ENCODE assay signal across 36 mouse cellular contexts in the genomic region with DNA sequence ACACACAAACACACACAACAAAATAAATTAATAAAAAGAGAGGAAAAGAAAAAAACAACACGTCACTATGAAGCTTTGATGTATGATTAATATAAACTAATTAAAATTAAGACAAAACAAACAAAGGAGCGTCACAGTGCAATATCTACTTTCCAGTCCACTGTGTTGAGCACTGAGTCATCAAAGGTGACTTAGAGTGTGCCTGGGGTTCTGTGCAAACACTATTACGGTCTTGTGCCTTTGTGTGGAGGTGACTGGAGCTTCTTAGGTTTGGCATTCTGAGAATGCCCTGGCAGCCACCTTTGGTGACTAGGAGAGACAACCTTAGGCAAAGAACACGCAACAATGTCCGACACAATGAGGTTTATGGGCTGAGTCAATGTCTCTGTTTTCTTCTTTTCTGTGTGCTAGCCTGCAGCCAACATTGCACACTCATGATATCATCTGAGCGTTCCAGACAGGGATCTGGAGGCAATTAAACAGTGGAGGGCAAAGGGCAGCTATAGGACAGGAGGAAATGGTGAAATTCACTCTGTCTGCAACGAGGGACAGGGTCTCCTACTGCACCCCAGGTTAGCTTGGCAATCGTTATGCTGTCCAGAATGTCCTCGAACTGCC. TPM values are rescaled to one million over a fixed set of nuclear protein-coding genes. Genes with fewer than 3 reads are reported as not detected.
DNase-seq lines count a peak whose midpoint lies in the region; ATAC-seq and TF ChIP-seq lines count a peak whose summit lies in the region.
"Had no signal": no experiment of that assay in that cellular context is flagged by ENCODE, and none has a peak within 500 bp of the region (broad histone marks: within the 10 kb centered on the region; RNA-seq: fewer than 3 reads in every experiment).

No protein-coding gene starts in this region.

- no peak overlapping the region for H3K9ac ChIP-seq in embryonic facial prominence, embryonic 11.5 days (replicated peaks; ENCODE audit: low read length)
- no peak overlapping the region for H3K9ac ChIP-seq in intestine, embryonic 15.5 days
- H3K9ac ChIP-seq in stomach, postnatal 0 days (ENCODE audit: low read length) = no peak overlapping the region
- H3K9ac ChIP-seq: embryonic facial prominence, embryonic 12.5 days; forebrain, embryonic 12.5 days; hindbrain, embryonic 14.5 days; liver, embryonic 15.5 days; lung, embryonic 14.5 days; midbrain, embryonic 12.5 days; neural tube, embryonic 12.5 days had no signal

- peak; percentile 70 for DNase-seq in NIH3T3 (ENCODE audit: low read depth)
- DNase-seq in embryonic facial prominence, embryonic 11.5 days (ENCODE audit: low spot score) = peak; percentile 68
- no peak for DNase-seq in stomach, postnatal 0 days (ENCODE audit: low spot score)
- no peak for DNase-seq in ovary, postnatal 10 days (ENCODE audit: low spot score)
- no peak for DNase-seq in thymus, adult 2 months
- DNase-seq: adrenal gland, adult 8-10 months; B cell, adult 2 months; cerebellum, adult 8-10 months; cerebellum, postnatal 36 days; gastrocnemius, postnatal 10 days; heart, adult 18-20 months; kidney, adult 8-10 months; layer of hippocampus, postnatal 36 days; lung, embryonic 14.5 days; right cerebral cortex, postnatal 4 days; thymus, postnatal 14 days had no signal

- no peaks in the 10 kb centered on the region for H3K36me3 ChIP-seq in embryonic facial prominence, embryonic 11.5 days (replicated peaks; ENCODE audit: control insufficient read depth, insufficient read depth, low read depth, low read length)
- H3K36me3 ChIP-seq in intestine, embryonic 15.5 days = no peaks in the 10 kb centered on the region
- no peaks in the 10 kb centered on the region for H3K36me3 ChIP-seq in stomach, postnatal 0 days (ENCODE audit: control insufficient read depth, insufficient read depth, low read length)
- no peaks in the 10 kb centered on the region for H3K36me3 ChIP-seq in thymus, adult 2 months (ENCODE audit: control insufficient read depth, insufficient read depth, low read length)
- H3K36me3 ChIP-seq: embryonic facial prominence, embryonic 12.5 days; forebrain, embryonic 12.5 days; liver, embryonic 15.5 days; midbrain, embryonic 12.5 days; neural tube, embryonic 12.5 days had no signal

- no peak overlapping the region for H3K4me2 ChIP-seq in embryonic facial prominence, embryonic 11.5 days (ENCODE audit: low read depth, low read length)
- H3K4me2 ChIP-seq in intestine, embryonic 15.5 days (replicated peaks) = no peak overlapping the region
- no peak overlapping the region for H3K4me2 ChIP-seq in stomach, postnatal 0 days (replicated peaks; ENCODE audit: low read depth)
- H3K4me2 ChIP-seq: embryonic facial prominence, embryonic 12.5 days; forebrain, embryonic 12.5 days; heart, embryonic 11.5 days; hindbrain, embryonic 14.5 days; liver, embryonic 15.5 days; lung, embryonic 14.5 days; midbrain, embryonic 12.5 days; neural tube, embryonic 12.5 days had no signal

- no peak for ATAC-seq in embryonic facial prominence, embryonic 11.5 days (replicated peaks; ENCODE audit: insufficient number of reproducible peaks, low FRiP score, low TSS enrichment, low read depth)
- peak; percentile 78 for ATAC-seq in intestine, embryonic 15.5 days
- ATAC-seq in stomach, postnatal 0 days (ENCODE audit: low FRiP score, low TSS enrichment) = peak; percentile 86
- ATAC-seq in megakaryocyte progenitor cell, adult 5-6 weeks (replicated peaks; ENCODE audit: poor library complexity) = no peak

- no peak for TF ChIP-seq CTCF in stomach, postnatal 0 days (IDR thresholded peaks at IDR 0.05; ENCODE audit: low read depth)
- TF ChIP-seq CTCF in thymus, adult 2 months (IDR thresholded peaks at IDR 0.05; ENCODE audit: borderline replicate concordance, control insufficient read depth, extremely low read depth, insufficient read depth, low read length, poor library complexity) = no peak

- H3K27ac ChIP-seq in embryonic facial prominence, embryonic 11.5 days (replicated peaks; ENCODE audit: low read depth, low read length) = no peak overlapping the region
- H3K27ac ChIP-seq in intestine, embryonic 15.5 days = no peak overlapping the region
- H3K27ac ChIP-seq in stomach, postnatal 0 days (replicated peaks) = no peak overlapping the region
- no peak overlapping the region for H3K27ac ChIP-seq in thymus, adult 2 months (ENCODE audit: control insufficient read depth, insufficient read depth, low read length)
- H3K27ac ChIP-seq: embryonic facial prominence, embryonic 12.5 days; forebrain, embryonic 12.5 days; hindbrain, embryonic 14.5 days; kidney, postnatal 0 days; liver, embryonic 15.5 days; midbrain, embryonic 12.5 days; neural tube, embryonic 12.5 days had no signal

- 49% methylated on average over 9 of the region's 9 CpGs for WGBS in embryonic facial prominence, embryonic 11.5 days
- 47% methylated on average over 9 of the region's 9 CpGs for WGBS in intestine, embryonic 15.5 days
- WGBS in stomach, postnatal 0 days = 41% methylated on average over 9 of the region's 9 CpGs
- WGBS in thymus, adult 2 months = 80% methylated on average over 9 of the region's 9 CpGs

- H3K4me3 ChIP-seq in embryonic facial prominence, embryonic 11.5 days (ENCODE audit: low read depth, low read length) = no peak overlapping the region
- H3K4me3 ChIP-seq in intestine, embryonic 15.5 days (replicated peaks) = no peak overlapping the region
- H3K4me3 ChIP-seq in stomach, postnatal 0 days (ENCODE audit: low read depth, low read length) = no peak overlapping the region
- H3K4me3 ChIP-seq in thymus, adult 2 months (ENCODE audit: control insufficient read depth, insufficient read depth, low read length) = no peak overlapping the region
- H3K4me3 ChIP-seq: embryonic facial prominence, embryonic 12.5 days; forebrain, embryonic 12.5 days; liver, embryonic 15.5 days; megakaryocyte, embryonic 14.5 days; midbrain, embryonic 12.5 days; myocyte; neural tube, embryonic 12.5 days had no signal

- no peak for TF ChIP-seq POLR2A in thymus, adult 2 months (IDR thresholded peaks at IDR 0.05; ENCODE audit: control insufficient read depth, extremely low read depth, insufficient read depth, low read length, poor library complexity)

- no peaks in the 10 kb centered on the region for H3K9me3 ChIP-seq in embryonic facial prominence, embryonic 11.5 days (replicated peaks; ENCODE audit: control insufficient read depth, low read length)
- H3K9me3 ChIP-seq in intestine, embryonic 15.5 days = no peaks in the 10 kb centered on the region
- H3K9me3 ChIP-seq in stomach, postnatal 0 days (ENCODE audit: control insufficient read depth, low read length) = no peaks in the 10 kb centered on the region
- H3K9me3 ChIP-seq: embryonic facial prominence, embryonic 12.5 days; forebrain, embryonic 12.5 days; liver, embryonic 15.5 days; megakaryocyte, embryonic 14.5 days; midbrain, embryonic 12.5 days; neural tube, embryonic 12.5 days had no signal

- TF ChIP-seq EP300 in stomach, postnatal 0 days (optimal IDR thresholded peaks at IDR 0.05) = no peak

- no peaks in the 10 kb centered on the region for H3K4me1 ChIP-seq in embryonic facial prominence, embryonic 11.5 days (ENCODE audit: control insufficient read depth, insufficient read depth, low read length)
- H3K4me1 ChIP-seq in intestine, embryonic 15.5 days (replicated peaks) = no peaks in the 10 kb centered on the region
- no peaks in the 10 kb centered on the region for H3K4me1 ChIP-seq in stomach, postnatal 0 days (replicated peaks; ENCODE audit: control insufficient read depth, insufficient read depth)
- no peaks in the 10 kb centered on the region for H3K4me1 ChIP-seq in thymus, adult 2 months (replicated peaks; ENCODE audit: control insufficient read depth, insufficient read depth, low read length)
- H3K4me1 ChIP-seq: embryonic facial prominence, embryonic 12.5 days; forebrain, embryonic 12.5 days; liver, embryonic 15.5 days; megakaryocyte, embryonic 14.5 days; midbrain, embryonic 12.5 days; neural tube, embryonic 12.5 days had no signal

- H3K27me3 ChIP-seq in embryonic facial prominence, embryonic 11.5 days (ENCODE audit: control insufficient read depth, insufficient read depth, low read length) = no peaks in the 10 kb centered on the region
- H3K27me3 ChIP-seq in intestine, embryonic 15.5 days (replicated peaks) = no peaks in the 10 kb centered on the region
- H3K27me3 ChIP-seq in stomach, postnatal 0 days (ENCODE audit: control insufficient read depth, insufficient read depth, low read length) = no peaks in the 10 kb centered on the region
- H3K27me3 ChIP-seq in thymus, adult 2 months (ENCODE audit: control insufficient read depth, insufficient read depth, low read length) = no peaks in the 10 kb centered on the region
- H3K27me3 ChIP-seq: embryonic facial prominence, embryonic 12.5 days; forebrain, embryonic 12.5 days; liver, embryonic 15.5 days; midbrain, embryonic 12.5 days; neural tube, embryonic 12.5 days had no signal

RNA-seq across cellular contexts. Expression of a gene that starts 11.9 kb away (rescaled TPM):
- not detected in 2 replicates for polyA plus RNA-seq in embryonic facial prominence, embryonic 11.5 days (2014; fragmentation: Nextera tagmentation; extraction: Ambion mirVana)
- 0.06 TPM in 1 of 2 replicates, not detected in the other for polyA plus RNA-seq in intestine, embryonic 15.5 days (2015; fragmentation: Nextera tagmentation; extraction: Ambion mirVana)
- 10.9 and 12.4 TPM in 2 replicates for polyA plus RNA-seq in stomach, postnatal 0 days (2015; fragmentation: Nextera tagmentation; extraction: Ambion mirVana)
- 0.69 and 0.92 TPM in 2 replicates for polyA plus RNA-seq in thymus, adult 2 months (2012; rRNA removed)
- total RNA-seq in megakaryocyte progenitor cell, adult 5-6 weeks (2015) = not detected in 2 replicates
- total RNA-seq in megakaryocyte progenitor cell, adult 5-6 weeks (2017) = not detected in 2 replicates
- total RNA-seq: adrenal gland, adult 8-10 months; adrenal gland, postnatal 4 days; gastrocnemius, postnatal 10 days; heart, adult 18-20 months; hematopoietic stem cell, adult 5-6 weeks; liver, adult 2 months had no signal
- polyA plus RNA-seq: forebrain, embryonic 12.5 days; heart, embryonic 11.5 days; heart, embryonic 16.5 days; kidney, postnatal 0 days; large intestine, adult 2 months; limb, embryonic 11.5 days; liver, adult 2 months; liver, embryonic 15.5 days; lung, embryonic 14.5 days; midbrain, embryonic 12.5 days; myocyte; neural tube, embryonic 12.5 days; spleen, adult 2 months; urinary bladder, adult 2 months had no signal

RNA-seq across cellular contexts. Expression of a gene that starts 21.2 kb away (rescaled TPM):
- polyA plus RNA-seq in embryonic facial prominence, embryonic 11.5 days (2014; fragmentation: Nextera tagmentation; extraction: Ambion mirVana) = 25.6 and 28.6 TPM in 2 replicates
- 51.7 and 53.1 TPM in 2 replicates for polyA plus RNA-seq in intestine, embryonic 15.5 days (2015; fragmentation: Nextera tagmentation; extraction: Ambion mirVana)
- polyA plus RNA-seq in stomach, postnatal 0 days (2015; fragmentation: Nextera tagmentation; extraction: Ambion mirVana) = 33.9 and 34.1 TPM in 2 replicates
- polyA plus RNA-seq in thymus, adult 2 months (2012; rRNA removed) = 32.8 and 37.7 TPM in 2 replicates
- 5.6 and 6.4 TPM in 2 replicates for total RNA-seq in megakaryocyte progenitor cell, adult 5-6 weeks (2015)
- 3.3 and 3.9 TPM in 2 replicates for total RNA-seq in megakaryocyte progenitor cell, adult 5-6 weeks (2017)

RNA-seq across cellular contexts. Expression of a gene that starts 21.3 kb away (rescaled TPM):
- 29.4 and 30.9 TPM in 2 replicates for polyA plus RNA-seq in embryonic facial prominence, embryonic 11.5 days (2014; fragmentation: Nextera tagmentation; extraction: Ambion mirVana)
- polyA plus RNA-seq in intestine, embryonic 15.5 days (2015; fragmentation: Nextera tagmentation; extraction: Ambion mirVana) = 18.9 and 19.5 TPM in 2 replicates
- polyA plus RNA-seq in stomach, postnatal 0 days (2015; fragmentation: Nextera tagmentation; extraction: Ambion mirVana) = 9.8 and 12.0 TPM in 2 replicates
- polyA plus RNA-seq in thymus, adult 2 months (2012; rRNA removed) = 118 and 139 TPM in 2 replicates
- total RNA-seq in megakaryocyte progenitor cell, adult 5-6 weeks (2015) = 20.7 TPM in 2 replicates
- total RNA-seq in megakaryocyte progenitor cell, adult 5-6 weeks (2017) = 2.7 and 4.3 TPM in 2 replicates

Comparison
In these comparisons a context has a peak if more than half of its experiments do, and no peak if none do; other contexts are left out.
1. DNase-seq: peak in NIH3T3 (single experiment) and embryonic facial prominence, embryonic 11.5 days (single experiment); none in stomach, postnatal 0 days (single experiment), ovary, postnatal 10 days (single experiment) and thymus, adult 2 months (single experiment).
2. ATAC-seq: peak in intestine, embryonic 15.5 days (single experiment) and stomach, postnatal 0 days (single experiment); none in embryonic facial prominence, embryonic 11.5 days (single experiment) and megakaryocyte progenitor cell, adult 5-6 weeks (single experiment).